Mouse (Mus musculus) lung, postnatal 10 days (tissue): Measurements from ENCODE around the gene Arl4c.
A peak's percentile ranks its signal among the peaks of the same experiment; 100 is the strongest.

Source experiments
- DNase-seq: peaks from one replicate; pipeline ENCODE4 v3.0.0; 2021

Arl4c gene

DNA sequence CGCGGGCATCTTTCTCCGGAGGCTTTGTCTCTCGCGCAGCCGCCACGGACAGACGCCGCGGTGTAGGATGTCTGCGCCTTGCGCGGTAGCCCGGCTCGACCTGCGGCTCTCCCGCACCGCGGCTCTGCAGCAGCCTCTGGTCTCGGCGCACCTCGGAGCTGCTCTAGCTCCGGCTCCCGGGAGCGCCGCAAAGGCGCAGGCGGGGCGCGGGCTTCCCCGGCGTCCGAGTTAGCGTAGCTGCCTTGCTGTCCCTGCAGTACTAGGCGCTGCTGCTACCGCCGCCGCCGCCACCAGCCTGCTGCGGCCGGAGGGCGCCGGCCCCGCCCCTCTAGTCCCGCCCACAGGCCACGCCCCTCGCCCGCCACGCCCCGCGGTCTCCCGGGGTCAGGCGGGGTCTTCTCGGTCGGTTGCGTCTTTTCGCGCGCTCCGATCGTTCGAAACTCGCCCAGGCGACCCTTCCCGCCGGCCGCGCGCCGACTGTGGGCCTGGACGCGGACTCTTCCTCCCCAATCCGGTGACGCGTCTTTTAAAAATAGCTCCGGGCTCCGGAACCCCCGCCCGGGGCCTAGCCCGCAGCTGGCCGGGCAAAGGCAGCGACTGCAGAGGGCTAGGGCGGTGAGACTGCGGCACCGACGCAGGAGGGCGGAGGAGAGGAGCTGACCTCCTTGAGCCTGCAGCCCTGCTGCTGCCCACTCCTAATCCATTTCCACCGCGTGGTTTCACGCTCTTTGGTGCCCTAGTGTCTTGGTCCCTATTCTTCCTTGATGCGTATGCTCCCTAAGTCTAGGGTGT lies at the start of gene Arl4c:
Arl4c (minus strand) TSS at position 352 of the 792 bp plus-strand sequence.
- peak; percentile 91 for DNase-seq

DNA sequence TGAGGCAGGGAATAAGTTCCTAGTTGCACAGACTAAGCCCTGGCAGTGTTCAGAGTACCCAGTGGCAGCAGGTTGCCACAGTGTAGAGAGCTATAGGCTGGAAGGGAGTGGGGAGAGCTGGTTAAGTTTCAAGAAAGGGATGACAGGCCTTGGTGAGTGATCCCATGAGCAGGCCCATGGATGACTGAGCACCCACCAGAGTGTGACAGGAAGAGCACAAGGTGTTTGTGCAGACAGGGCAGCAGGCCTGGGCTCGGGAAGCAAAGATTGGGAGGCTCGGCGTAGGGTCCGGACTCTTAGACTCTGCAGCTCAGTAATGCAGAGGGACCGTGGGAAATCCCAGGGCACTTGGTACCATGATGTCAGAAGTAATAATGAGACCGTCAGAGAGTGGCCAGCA lies 49.3 kb upstream of the Arl4c start:
- DNase-seq, result no peak

DNA sequence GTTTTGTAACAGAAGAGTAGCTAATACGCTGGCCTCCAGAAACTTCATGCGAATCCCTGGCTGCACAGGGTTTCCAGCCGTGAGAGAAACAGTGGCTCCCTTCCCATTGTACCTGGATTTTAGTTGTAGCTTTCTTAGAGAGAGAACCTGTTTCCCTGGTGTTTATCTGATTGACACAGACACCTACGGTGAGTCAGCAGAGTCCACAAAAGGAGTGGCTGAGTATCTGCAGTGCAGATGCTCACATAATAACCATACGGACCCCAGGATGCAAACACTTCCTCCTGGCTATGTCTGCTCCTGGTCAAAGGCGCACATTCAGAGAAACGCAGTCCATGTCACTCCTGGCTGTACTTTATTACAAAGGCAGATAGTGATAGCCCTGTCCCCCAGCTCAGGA lies 48.6 kb upstream of the Arl4c start:
- no peak for DNase-seq

DNA sequence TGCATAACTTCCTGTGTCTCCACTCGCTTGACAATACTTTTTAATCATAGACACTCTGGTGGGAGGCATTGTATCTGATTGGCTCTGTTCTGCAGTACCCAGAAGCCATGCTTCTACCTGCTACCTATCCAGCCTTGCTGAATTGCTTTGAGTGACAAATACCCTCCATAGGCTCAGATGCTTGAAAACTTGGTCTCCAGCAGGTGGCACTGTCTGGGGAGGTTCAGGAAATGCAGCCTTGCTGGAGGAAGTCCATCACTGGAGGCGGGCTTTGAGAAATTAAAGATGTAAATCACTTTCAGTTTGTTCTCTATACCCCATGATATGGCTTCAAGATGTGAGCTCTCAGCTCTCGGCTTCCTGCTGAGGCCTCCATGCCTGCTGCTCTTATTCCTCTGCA lies 48.1 kb upstream of the Arl4c start:
- DNase-seq, result peak; percentile 60

DNA sequence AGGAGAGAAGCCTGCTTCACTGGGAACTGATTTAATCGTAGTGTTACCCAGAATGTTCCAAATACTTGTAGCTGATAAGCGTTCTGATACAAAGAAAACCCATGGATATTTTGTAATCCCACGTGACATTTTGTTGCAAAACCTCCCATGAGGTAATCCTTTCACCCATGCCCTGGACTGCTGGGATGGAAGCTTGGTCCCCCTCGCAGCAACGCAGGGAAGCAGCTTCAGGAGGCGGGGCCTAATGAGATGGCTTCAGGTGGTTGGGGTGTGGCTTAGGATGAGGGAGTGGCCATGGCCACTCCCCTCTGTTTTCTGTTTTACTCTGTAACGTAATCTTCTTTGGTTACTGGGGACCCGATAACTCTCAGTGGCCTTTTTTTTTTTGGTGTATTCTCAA lies 47.1 kb upstream of the Arl4c start:
- peak; percentile 21 for DNase-seq

DNA sequence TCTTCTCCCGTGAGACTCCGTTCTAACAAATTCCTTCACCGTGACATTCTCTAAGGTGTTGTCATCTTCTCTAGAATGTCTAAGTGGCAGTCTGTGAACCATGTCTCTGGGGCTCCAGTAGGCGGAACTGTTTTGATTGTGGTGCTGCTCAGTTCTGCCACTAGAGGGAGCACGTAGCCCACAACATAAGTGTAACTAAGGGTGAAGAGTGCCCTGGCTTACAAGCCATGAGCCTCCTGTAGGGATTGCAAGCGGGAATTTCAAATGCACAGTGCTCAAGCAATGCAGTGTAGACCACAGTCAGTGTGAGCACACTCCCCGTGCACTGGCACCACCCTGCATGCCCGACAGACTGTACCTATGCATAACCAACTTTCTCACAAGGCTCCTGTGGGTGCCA lies 43.2 kb upstream of the Arl4c start:
- peak; percentile 90 for DNase-seq

DNA sequence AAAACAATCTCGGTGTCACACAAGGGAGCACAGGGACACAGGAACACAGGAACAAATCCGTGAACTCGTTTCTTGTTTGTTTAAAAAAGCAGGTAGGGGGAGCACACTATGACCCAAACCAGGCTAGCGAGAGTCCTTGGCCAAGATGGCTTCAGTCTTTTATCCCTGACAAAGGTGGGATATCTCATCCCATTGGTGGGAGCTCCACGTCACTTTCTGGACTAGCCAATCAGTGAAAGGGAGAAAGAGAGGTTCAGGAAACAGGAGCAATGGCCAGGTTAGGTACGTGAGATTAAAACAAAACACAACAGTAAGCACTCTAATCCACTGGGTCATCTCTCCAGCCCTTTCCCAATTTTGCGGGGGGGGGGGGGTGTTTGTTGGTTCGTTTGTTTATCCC lies 42.2 kb upstream of the Arl4c start:
- DNase-seq, result no peak

DNA sequence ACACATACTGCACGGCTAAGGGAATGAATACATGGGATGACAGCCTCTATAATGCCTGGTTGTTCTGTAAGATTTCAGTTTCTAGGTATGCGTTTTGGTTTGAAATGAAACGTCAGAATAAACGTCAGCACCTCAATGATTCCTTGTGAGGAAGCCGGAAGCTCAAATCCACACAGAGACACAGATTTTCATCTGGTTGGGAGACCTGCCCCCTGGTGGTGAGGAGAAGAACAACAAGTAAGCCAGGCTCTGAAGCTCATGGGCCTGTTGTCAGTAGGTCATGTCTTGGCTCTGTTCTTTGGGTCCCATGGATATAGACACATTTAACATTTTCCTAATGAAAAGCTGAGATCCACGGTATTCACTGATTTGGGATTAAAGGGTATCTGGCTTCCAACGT lies 40.4 kb upstream of the Arl4c start:
- DNase-seq, result peak; percentile 65

DNA sequence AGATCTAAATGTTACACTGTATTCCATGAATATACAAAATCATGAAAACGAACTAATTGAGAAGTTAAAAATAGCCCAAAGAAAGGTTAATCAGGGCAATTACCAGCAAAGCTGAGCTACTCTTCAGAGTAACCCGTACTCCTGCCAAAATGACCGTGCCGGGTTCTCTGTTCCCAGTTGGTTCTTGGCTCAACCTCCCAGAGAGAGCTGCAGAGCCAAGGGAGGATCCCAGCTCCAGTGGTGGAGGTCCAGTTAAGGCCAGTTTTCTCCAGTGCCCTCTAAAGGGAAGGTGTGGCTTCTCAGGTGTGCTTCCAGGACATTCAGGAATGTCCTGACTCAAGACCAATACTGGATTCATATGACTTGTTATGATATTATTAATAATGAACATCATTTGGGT lies 37.5 kb upstream of the Arl4c start:
- DNase-seq, result no peak

DNA sequence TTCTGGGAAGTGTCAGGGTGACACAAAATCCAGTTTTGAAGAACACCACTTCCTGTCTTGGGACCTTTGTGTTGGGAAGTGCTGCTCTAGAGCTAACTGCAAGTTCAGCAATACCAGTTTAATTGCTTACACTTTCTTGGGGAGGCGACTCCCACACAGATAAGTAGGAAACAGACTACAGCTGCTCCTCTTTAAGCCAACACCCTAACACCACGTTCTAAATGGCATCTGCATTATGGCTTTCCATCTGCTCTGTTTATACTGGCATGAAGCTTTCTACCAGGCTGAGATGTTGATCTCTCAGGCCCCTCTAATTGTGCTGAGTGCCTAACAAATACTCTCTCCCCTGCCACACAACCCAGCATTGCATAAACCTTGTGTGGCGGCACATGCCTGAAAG lies 36.9 kb upstream of the Arl4c start:
- no peak for DNase-seq

DNA sequence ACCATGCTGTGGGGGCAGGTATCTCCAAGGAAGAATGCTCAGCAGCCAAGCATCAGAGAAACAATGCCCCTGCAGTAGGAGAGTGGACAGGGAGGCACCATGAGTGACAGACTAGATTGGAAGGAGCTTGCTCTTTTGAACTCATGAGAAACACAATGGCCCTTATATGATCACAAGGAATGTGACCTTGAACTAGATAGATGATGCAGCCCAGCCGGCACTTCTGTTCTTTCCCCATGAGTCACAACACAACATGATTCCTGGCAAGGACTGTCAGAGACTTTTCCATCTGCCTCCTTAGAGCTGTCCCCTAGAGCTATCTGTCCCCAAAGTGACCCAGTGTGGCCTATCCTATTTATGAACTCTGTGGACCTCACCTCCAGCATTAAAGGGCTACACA lies 27.5 kb upstream of the Arl4c start:
- no peak for DNase-seq

DNA sequence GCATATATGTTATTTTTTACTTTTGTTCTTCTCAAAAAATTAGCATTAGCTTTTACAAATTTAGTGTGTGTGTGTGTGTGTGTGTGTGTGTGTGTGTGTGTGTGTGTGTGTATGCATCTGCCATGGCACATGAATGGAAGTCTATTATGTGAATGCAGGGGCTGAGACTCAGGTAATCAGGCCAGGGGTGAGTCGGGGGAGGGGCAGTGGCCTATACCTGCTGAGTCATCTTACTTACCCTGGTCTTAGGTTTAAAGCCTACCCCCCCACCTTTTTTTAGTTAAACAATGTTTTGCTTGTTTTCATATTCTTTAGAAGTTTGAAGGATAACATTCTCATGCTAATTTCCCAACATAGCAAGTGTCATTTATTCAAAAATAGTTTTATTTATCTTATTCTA lies 25.3 kb upstream of the Arl4c start:
- no peak for DNase-seq

DNA sequence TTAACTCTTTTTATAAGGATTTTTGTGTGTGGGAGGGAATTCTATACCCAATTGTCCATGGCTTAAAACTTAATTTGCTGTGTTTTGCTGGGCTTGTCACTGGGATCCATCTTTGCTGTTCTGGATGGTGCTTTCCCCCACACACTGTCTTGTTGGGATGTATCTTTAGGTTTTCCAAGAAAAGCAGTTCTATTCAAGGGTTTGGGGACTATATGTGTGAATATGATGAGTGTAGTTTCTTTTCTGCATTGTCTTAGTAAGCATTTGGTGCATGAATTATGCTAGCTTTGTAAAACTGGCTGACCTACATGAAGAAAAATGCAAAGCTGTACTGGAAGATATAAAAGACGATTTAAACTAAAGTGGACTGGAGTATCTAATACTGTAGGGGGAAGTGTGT lies 23.7 kb upstream of the Arl4c start:
- DNase-seq, result no peak

DNA sequence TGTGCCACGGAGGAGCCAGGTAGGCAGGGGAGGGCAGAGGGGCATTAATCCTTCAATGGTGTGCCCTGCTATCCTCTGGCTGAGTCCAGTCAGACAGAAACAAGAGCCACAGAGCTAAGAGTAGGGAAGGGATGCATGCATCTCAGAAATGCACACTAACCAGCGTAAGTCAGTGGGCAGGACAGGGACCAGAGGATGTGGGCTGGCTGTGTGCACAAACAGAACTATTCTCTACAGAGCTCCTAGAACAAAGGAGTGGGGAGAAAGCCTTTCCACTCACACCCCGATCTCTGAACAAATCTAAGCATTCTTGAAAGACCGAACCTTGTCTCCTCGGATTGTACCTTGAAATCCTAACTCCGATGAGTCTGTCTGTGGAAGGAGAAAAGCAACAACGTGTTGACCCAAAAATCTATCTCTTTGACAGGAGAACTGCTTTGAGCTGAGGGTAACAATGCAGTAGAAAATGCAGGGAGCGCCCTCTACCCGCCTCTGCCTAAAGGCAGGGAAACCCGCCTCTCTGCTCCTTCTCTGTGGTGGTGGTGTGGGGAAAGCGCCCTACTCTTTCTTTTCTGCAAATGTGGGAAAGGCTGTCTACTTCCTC lies 18.7 kb upstream of the Arl4c start:
- DNase-seq, result no peak

DNA sequence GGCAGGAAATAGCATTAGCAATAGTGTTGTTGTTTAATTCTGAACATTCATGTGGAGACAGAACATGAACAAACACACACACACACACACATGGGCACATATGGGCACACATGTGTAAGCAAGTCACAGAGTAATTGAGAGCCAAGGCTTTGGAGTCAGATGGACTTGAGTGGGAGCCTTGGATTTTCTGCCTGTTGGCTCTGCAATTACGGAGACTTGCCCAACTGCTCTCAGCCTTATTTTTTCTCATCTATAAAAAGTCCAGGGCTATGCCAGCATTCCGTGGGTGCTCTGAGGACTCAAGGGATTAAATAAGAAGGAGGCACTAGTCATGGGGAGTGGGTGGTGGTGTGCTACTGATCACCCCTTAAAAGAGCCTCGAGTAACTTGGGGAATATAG lies 16.5 kb upstream of the Arl4c start:
- DNase-seq, result no peak

DNA sequence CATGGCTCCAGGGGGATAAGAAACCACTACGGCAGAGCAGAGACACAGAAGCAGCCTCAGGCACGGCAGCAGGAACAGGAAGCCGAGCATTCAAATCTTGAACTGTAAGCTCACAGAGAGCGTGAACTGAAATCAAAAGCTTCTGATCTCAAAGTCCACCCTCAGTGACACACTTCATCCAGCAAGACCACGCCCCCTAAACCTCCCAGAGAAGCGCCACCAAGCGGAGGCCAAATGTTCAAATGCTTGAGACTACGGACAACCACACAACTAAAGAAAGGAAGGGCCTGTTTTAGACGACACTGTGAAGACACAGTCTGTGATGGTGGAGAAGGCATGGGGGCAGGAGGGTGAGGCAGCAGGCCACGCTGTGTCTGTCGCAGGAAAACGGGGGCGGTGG lies 15.7 kb upstream of the Arl4c start:
- no peak for DNase-seq

DNA sequence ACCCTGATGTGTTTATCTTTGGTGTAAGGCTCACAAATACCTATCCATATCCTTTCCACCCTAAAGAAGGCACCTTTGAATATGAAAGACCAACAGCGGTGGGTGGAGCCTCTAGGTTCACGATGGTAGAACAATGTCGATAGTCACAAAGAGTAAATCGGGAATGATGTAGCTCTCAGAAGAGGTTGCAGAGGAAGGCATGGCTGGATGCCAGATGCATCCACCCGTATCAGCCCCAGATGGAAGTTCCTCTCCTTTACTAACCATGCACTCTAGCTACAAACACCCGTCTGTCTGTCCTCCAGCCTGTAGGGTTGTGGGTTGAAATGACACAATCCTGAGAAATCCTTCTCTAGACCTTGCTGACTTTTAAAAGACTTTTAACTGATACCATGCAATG lies 10.0 kb upstream of the Arl4c start:
- no peak for DNase-seq

DNA sequence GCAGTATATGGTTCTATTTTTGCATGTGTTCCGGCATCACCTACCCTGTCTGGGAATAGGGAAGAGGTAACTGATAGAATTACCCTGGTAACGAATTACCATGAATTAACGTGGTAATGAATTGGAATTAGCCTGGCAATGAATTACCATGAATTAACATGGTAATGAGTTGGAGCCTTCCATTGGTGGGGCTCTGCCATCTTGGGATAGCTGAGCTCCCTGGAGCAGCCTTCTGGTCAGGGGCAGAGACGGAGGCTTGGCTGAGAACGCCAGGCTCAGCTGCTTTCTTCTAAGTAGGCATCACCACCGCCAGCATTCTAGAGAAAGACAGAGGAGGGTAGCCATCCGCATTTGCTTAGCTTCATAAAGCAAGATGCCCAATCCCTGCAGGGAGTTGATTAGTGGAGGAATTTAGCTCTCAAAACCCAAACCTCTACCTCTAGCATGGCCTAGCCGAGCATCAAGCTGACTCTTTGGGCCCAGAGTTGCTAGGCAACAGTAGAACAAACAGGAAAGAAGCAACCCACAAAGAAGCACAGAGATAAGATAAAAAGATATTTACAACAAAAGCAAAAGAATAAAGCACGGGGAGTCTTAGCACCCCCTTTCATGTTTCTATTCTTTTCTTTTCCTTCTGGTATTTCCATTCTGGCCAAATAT lies 6.8 kb upstream of the Arl4c start:
- DNase-seq, result no peak

DNA sequence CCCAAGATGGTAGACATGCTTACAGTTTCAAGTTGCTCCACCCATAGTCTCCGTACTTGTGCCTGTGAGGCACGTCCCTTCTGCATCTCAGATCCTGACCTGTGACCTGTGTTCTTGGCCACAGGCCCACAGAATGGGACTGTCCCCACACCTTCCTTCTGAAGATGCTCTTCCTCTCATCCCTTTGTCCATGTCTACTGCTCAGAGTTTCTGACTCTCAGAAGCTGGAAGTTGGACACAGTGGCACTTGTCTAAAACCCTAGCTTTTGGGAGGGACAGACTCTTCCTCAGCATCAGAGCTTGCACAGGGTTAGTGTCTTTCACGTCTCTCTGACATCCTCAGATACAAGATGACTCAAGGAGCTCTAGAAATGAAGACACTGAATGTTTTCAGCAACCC lies 6.2 kb upstream of the Arl4c start:
- DNase-seq, result no peak

DNA sequence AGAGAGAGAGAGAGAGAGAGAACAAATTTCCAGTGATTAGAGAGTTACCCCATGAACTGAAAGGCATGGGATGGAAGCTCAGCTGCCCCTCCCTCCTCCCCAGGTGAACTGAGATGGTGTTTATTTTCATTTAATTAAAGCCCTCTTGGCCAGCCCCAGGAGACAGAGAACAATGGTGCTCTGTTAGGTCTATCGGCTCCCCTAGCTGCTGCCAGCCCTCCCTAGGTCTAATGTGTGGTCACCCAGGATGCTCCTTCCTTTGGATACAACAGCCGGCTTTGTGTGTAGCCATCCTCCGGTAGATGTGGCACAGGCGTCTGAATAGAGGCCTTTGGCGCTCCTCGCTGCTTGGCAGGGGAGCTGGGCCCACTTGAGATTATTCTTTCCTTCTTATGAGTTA lies 5.5 kb upstream of the Arl4c start:
- DNase-seq, result no peak

DNA sequence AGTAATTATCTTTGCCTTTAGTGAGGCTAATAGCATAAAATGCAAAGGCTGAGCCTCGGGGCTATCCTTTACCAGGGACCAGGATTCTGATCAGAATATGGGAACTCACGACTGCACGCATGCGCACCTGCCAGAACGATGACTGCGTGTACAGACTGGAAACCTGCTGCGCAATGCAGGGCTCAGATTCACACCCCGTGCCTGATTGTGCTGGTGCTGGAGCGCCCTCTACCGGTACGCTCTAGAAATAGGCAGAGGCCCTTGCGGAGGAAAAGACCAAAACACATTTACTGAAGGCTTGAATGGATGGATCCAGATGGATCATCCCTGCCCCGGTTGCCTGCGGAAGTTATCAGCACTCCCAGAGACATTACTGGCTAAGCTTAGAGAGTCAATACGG lies 3.8 kb upstream of the Arl4c start:
- peak; percentile 95 for DNase-seq

DNA sequence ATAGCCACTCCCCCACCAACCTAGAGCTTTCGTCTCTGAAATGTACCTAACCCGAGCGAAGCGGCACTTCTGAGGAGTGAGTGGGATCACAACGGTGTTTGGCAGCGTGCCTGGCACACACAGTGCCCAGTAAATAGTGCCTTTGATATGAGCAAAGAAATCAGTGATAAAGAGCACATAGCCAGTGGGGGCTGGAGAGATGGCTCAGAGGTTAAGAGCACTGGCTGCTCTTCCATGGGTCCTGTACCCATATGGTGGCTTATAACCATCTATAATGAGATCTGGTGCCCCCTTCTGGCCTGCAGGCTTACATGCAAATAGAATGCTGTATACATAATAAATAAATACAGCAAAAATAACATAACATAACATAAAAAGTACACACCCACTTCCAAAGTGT lies 3.0 kb upstream of the Arl4c start:
- peak; percentile 70 for DNase-seq

DNA sequence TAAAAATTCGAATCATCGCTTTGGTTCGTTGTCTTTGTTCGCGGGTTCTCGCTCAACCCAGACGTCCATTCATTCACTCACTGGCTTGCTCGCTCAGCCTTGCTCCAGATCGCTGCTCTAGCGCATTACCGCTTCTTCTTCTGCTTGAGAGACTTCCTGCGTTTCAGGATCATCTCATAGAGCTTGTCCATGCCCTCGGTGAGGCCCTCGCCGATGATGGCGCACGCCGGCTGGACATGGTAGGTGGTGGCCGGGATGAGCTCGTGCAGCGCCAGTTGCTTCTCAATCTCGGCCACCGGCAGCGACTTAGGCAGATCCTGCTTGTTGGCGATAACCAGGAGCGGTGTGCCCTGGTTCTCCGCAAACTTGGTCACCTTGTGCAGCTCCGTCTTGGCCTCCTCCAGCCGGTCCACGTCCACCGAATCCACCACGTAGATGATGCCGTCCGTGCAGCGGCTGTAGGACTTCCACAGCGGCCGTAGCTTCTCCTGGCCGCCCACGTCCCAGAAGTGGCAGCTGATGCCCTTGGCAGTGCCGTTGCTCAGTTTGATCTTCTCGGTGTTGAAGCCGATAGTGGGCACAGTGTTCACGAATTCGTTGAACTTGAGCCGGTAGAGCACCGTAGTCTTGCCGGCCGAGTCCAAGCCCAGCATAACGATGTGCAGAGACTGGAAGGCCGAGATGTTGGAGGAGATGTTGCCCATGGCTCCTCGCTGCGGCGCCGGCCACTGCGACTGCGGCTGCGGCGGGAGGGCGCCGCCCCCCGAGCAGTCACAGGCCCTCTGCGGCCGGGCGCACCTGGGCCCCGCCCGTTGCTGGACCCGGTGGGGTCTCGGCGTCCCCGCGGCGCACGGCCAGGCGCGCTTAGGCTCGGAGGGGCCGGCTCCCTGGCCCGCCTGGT lies 810 bp downstream of the Arl4c start:
- DNase-seq, result peak; percentile 47
